Mouse (Mus musculus) ES-Bruce4 (cell line): ENCODE results near the gene Dbx1.

Experiments
- CTCF ChIP-seq: IDR thresholded peaks from one replicate; pipeline ENCODE4 v1.8.1; 2011; ENCODE audit warnings: low read depth, low read length
- EP300 ChIP-seq: IDR thresholded peaks from 2 replicates; pipeline ENCODE4 v1.6.1; 2011; ENCODE audit warnings: low read depth, low read length; ENCODE audit not compliant: insufficient read depth
- POLR2A ChIP-seq: IDR thresholded peaks from one replicate; pipeline ENCODE4 v1.8.1; 2011; ENCODE audit warnings: low read length; ENCODE audit not compliant: insufficient read depth

GRCm38 (mm10) chr7:49582551-49582950 lies 54.1 kb downstream of the Dbx1 start:
- TF ChIP-seq CTCF: no peak
- no peak for TF ChIP-seq POLR2A
- TF ChIP-seq EP300: no peak
